Mouse (Mus musculus): ENCODE results near the gene Plcb3. TPM values are rescaled to one million over a fixed set of nuclear protein-coding genes. Genes with fewer than 3 reads are reported as not detected.

Gene Plcb3
- total and polyA plus RNA-seq, 2 experiments from 2014 or later = 10.0 to 12.8 TPM

GRCm38 (mm10) chr19:6983621-6984020 is 7.4 kb upstream of the Plcb3 start:
- ATAC-seq (no peak), DNase-seq (no peak)
- TF ChIP-seq CTCF (IDR thresholded peaks at IDR 0.05; ENCODE audit: low read depth) = no peak
- Histone ChIP-seq H3K4me3 (ENCODE audit: low read depth, low read length) (no peak overlapping the region), H3K4me2 (ENCODE audit: low read depth) (no peak overlapping the region), H3K27me3 (ENCODE audit: insufficient read depth, low read length) (no peaks in the 10 kb centered on the region), H3K9me3 (ENCODE audit: low read length) (no peaks in the 10 kb centered on the region), H3K9ac (no peak overlapping the region), H3K27ac (ENCODE audit: low read depth, low read length) (no peak overlapping the region), H3K36me3 (ENCODE audit: insufficient read depth) (peaks cover 22% of the 10 kb centered on the region), H3K4me1 (ENCODE audit: insufficient read depth) (peaks cover 11% of the 10 kb centered on the region; the same call in 1 of the 2 replicates)
- 25% methylated on average over 5 of the region's 5 CpGs for WGBS

GRCm38 (mm10) chr19:6981465-6981864 is 5.2 kb upstream of the Plcb3 start:
- Histone ChIP-seq H3K27me3 (ENCODE audit: insufficient read depth, low read length) (no peaks in the 10 kb centered on the region), H3K9ac (no peak overlapping the region), H3K4me2 (ENCODE audit: low read depth) (no peak overlapping the region), H3K36me3 (ENCODE audit: insufficient read depth) (peaks cover 30% of the 10 kb centered on the region), H3K9me3 (ENCODE audit: low read length) (no peaks in the 10 kb centered on the region), H3K27ac (ENCODE audit: low read depth, low read length) (no peak overlapping the region), H3K4me1 (ENCODE audit: insufficient read depth) (peaks cover 14% of the 10 kb centered on the region), H3K4me3 (ENCODE audit: low read depth, low read length) (no peak overlapping the region)
- ATAC-seq (no peak), DNase-seq (no peak)
- TF ChIP-seq CTCF (IDR thresholded peaks at IDR 0.05; ENCODE audit: low read depth) = no peak
- 92% methylated on average over 4 of the region's 4 CpGs for WGBS

DNA sequence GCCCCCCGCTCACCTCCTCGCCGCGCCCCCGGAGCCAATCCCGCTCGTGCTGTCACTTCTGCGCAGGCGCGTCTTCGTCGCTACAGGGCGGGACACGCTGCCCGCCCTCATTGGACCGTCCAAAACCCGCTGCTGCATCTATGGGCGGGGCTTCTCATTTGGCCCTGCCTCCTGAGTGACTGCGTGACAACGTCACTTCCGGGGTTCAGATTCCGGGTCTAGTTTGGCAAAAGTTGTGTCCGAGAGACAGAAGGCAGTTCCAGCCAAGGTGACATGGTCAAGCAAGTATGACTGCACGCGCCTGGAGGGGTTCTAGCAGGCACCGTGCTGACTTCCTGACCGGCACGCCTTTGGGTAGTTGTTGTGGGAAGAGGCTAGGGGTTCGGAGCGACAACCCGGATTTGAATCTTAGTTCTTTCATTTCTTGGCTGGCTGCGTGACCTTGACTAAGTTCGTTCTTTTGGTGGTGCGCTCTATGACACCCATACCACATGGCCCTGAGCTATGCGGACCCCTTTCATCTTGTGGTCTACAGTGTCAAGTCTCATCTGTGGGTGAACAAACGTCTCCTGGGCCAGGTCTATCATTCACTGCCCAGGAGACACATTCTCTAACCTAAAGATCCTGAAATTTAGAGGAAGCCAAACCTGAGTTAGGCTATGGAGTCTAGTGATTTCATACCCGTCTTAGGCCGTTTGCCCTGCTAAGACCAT is 4.3 kb upstream of the Plcb3 start, which contains the start of gene Fkbp2:
Fkbp2 (minus strand) TSS at position 121 of the 713 bp plus-strand sequence.
- Histone ChIP-seq H3K27ac (ENCODE audit: low read depth, low read length) (peak within 1 kb of the TSS; percentile 87), H3K27me3 (ENCODE audit: insufficient read depth, low read length) (no peaks in the 10 kb centered on the region), H3K4me1 (ENCODE audit: insufficient read depth) (peaks cover 9% of the 10 kb centered on the region), H3K36me3 (ENCODE audit: insufficient read depth) (peaks cover 30% of the 10 kb centered on the region), H3K9ac (peak within 1 kb of the TSS; percentile 74), H3K4me2 (ENCODE audit: low read depth) (peak within 1 kb of the TSS; percentile 77), H3K4me3 (ENCODE audit: low read depth, low read length) (peak within 1 kb of the TSS; percentile 55), H3K9me3 (ENCODE audit: low read length) (no peaks in the 10 kb centered on the region)
- ATAC-seq (peak; percentile 88), DNase-seq (peak; percentile 100)
- WGBS = 2% methylated on average over 38 of the region's 38 CpGs
- no peak for TF ChIP-seq CTCF (IDR thresholded peaks at IDR 0.05; ENCODE audit: low read depth)

DNA sequence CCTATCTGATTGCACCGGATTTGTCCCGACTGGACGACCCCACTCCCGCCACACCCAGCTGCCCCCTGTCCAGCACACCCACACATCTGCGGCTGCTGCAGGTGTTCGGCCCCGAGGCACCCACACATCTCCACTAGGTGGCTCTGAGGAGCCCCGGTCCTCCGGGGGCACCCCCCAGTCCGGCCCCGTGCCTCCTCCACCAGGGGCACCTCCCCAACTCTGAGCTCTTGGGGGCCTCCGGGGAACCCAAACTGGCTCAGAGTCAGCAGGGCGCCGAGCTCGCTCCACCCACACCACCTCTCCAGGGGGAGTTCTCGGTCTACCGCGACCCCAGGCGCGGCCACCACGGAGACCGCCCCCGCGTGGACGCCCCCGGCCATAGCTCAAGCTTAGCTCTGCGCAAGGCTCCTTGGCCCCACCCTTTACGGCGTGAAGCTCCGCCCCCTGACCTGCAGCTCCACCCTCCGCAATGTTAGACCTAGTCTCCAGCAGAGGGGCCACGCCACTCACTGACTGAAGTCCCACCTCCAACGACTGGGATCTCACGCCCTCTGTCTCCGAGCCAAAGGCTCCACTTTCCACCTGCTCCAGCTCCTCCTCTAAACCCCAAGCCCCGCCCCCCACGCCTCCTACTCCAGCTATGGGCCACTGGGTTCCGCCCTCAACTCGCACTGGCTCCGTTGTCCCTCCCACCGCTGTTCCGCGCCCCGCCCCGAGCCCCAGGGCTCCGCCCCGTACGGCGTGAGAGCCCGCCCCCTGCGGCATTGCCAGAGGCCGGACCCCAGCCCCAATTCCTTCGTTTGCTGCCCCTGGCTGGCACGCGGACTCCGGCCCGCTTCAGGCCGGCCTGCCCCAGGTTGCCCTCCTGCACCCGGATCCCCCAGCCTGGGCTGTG is 3.5 kb upstream of the Plcb3 start:
- Histone ChIP-seq H3K9ac (peak overlapping the region; percentile 74), H3K27me3 (ENCODE audit: insufficient read depth, low read length) (no peaks in the 10 kb centered on the region), H3K4me2 (ENCODE audit: low read depth) (peak overlapping the region; percentile 77), H3K36me3 (ENCODE audit: insufficient read depth) (peaks cover 23% of the 10 kb centered on the region), H3K4me3 (ENCODE audit: low read depth, low read length) (peak overlapping the region; percentile 55), H3K27ac (ENCODE audit: low read depth, low read length) (peak overlapping the region; percentile 87), H3K9me3 (ENCODE audit: low read length) (no peaks in the 10 kb centered on the region), H3K4me1 (ENCODE audit: insufficient read depth) (peaks cover 9% of the 10 kb centered on the region)
- peak; percentile 77 for TF ChIP-seq CTCF (IDR thresholded peaks at IDR 0.05; ENCODE audit: low read depth)
- DNase-seq = peak; percentile 98
- peak; percentile 84 for ATAC-seq
- 1% methylated on average over 56 of the region's 59 CpGs for WGBS

DNA sequence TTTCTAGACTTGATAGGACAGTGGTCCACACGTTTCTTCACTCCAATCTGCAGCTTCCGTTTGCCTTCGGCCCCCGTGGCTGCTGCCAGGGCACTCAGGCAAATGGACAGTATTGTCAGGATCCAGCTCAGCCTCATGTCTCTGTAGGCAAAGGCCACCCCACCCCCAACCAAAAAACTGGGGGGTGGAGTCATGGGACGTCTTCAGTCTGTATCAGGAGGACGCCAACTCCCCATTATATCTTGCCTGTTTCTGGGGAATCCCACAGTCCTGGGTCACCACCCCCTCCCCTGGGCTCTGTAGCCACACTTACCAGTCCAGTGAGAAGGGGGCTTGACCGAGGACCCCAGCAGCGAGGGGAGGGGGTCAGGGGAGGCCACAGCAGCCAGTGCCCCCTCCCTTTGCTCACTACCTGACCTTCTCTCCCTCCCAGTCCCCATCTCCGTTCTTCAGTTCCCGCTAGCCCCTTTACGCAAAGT is 2.8 kb upstream of the Plcb3 start:
- peak overlapping the region; percentile 77 for H3K4me2 ChIP-seq (ENCODE audit: low read depth)
- peak overlapping the region; percentile 87 for H3K27ac ChIP-seq (ENCODE audit: low read depth, low read length)
- peak overlapping the region; percentile 55 for H3K4me3 ChIP-seq (ENCODE audit: low read depth, low read length)
- DNase-seq (peak; percentile 25), ATAC-seq (no peak)
- peak overlapping the region; percentile 74 for H3K9ac ChIP-seq
- H3K36me3 ChIP-seq (ENCODE audit: insufficient read depth) = peaks cover 22% of the 10 kb centered on the region
- H3K4me1 ChIP-seq (ENCODE audit: insufficient read depth) = peaks cover 9% of the 10 kb centered on the region
- no peaks in the 10 kb centered on the region for H3K9me3 ChIP-seq (ENCODE audit: low read length)
- 8% methylated on average over 11 of the region's 11 CpGs for WGBS
- no peak for TF ChIP-seq CTCF (IDR thresholded peaks at IDR 0.05; ENCODE audit: low read depth)
- H3K27me3 ChIP-seq (ENCODE audit: insufficient read depth, low read length) = no peaks in the 10 kb centered on the region

- WGBS = 37% methylated on average over 3 of the region's 3 CpGs
- H3K9me3 ChIP-seq (ENCODE audit: low read length) = no peaks in the 10 kb centered on the region
- DNase-seq = no peak
- ATAC-seq = no peak
- peaks cover 9% of the 10 kb centered on the region for H3K4me1 ChIP-seq (ENCODE audit: insufficient read depth)
- peaks cover 17% of the 10 kb centered on the region for H3K36me3 ChIP-seq (ENCODE audit: insufficient read depth)
- no peaks in the 10 kb centered on the region for H3K27me3 ChIP-seq (ENCODE audit: insufficient read depth, low read length)
- H3K9ac ChIP-seq = 0 out of 2 replicates have a peak overlapping the region, but pooled peaks have one; percentile 74
- H3K27ac ChIP-seq (ENCODE audit: low read depth, low read length) = peak overlapping the region; percentile 87
- no peak for TF ChIP-seq CTCF (IDR thresholded peaks at IDR 0.05; ENCODE audit: low read depth)
- no peak overlapping the region for H3K4me3 ChIP-seq (ENCODE audit: low read depth, low read length)
- peak overlapping the region; percentile 77 for H3K4me2 ChIP-seq (ENCODE audit: low read depth)
Measured at GRCm38 (mm10) chr19:6978639-6978974, 2.3 kb upstream of the Plcb3 start.

Data from forebrain, postnatal 0 days (tissue).